Mouse (Mus musculus) heart, postnatal 0 days (tissue): ENCODE data around the gene Tcerg1l. TPM values are rescaled to one million over a fixed set of nuclear protein-coding genes. Genes with fewer than 3 reads are reported as not detected.
A peak's percentile ranks its signal among the peaks of the same experiment; 100 is the strongest.

Experiments
- ATAC-seq: fragments of 200-750 bp; cut with Nextera tagmentation; 2 replicates; pipeline ENCODE4 v1.8.0; 2017; ENCODE audit warnings: low read depth, moderate number of reproducible peaks, moderate library complexity; ENCODE audit not compliant: insufficient read depth
- DNase-seq: peaks from one replicate; pipeline ENCODE4 v3.0.0-alpha.2; 2016; ENCODE audit warnings: low spot score
- H3K27ac ChIP-seq: fragments of 300-500 bp; sonication (generic); 2 replicates; pipeline ENCODE4 v1.5.1; 2014; ENCODE audit warnings: low read depth, mild to moderate bottlenecking
- H3K27me3 ChIP-seq: fragments of 300-500 bp; sonication (generic); 2 replicates; pipeline ENCODE4 v1.6.1; 2014; ENCODE audit warnings: low read length, mixed read lengths; ENCODE audit not compliant: control insufficient read depth, insufficient read depth
- H3K36me3 ChIP-seq: fragments of 300-500 bp; sonication (generic); replicated peaks from 2 replicates; pipeline ENCODE4 v1.6.1; 2014; ENCODE audit warnings: low read length, mixed read lengths; ENCODE audit not compliant: control insufficient read depth, insufficient read depth
- H3K4me1 ChIP-seq: fragments of 300-500 bp; sonication (generic); 2 replicates; pipeline ENCODE4 v1.6.1; 2014; ENCODE audit warnings: antibody characterized with exemption; ENCODE audit not compliant: control insufficient read depth, insufficient read depth
- H3K4me2 ChIP-seq: fragments of 300-500 bp; sonication (generic); 2 replicates; pipeline ENCODE4 v1.6.1; 2014; ENCODE audit warnings: low read depth, mild to moderate bottlenecking, low read length, moderate library complexity
- H3K4me3 ChIP-seq: fragments of 300-500 bp; sonication (generic); 2 replicates; pipeline ENCODE4 v1.5.1; 2014; ENCODE audit warnings: low read depth, low read length
- H3K9ac ChIP-seq: fragments of 300-500 bp; sonication (generic); replicated peaks from 2 replicates; pipeline ENCODE4 v1.6.1; 2014; ENCODE audit warnings: low read depth, low read length, mixed read lengths
- H3K9me3 ChIP-seq: fragments of 300-500 bp; sonication (generic); replicated peaks from 2 replicates; pipeline ENCODE4 v1.6.1; 2016; ENCODE audit warnings: low read length; ENCODE audit not compliant: control insufficient read depth
- CTCF ChIP-seq: IDR thresholded peaks from 2 replicates; pipeline ENCODE4 v1.5.1; 2016; ENCODE audit warnings: antibody characterized with exemption, control low read depth, low read depth
- EP300 ChIP-seq: IDR thresholded peaks from 2 replicates; pipeline ENCODE4 v1.6.1; 2016; ENCODE audit warnings: antibody characterized with exemption, low read depth
- WGBS: fragments of 180-500 bp; shearing (Covaris S2); extraction: QIAGEN DNeasy Blood & Tissue Kit; methylation state at CpG from one replicate; pipeline ENCODE4 v1.1.7; 2014; 5-methylcytosine and 5-hydroxymethylcytosine counted together
- polyA plus RNA-seq: library from polyadenylated mRNA; unstranded; fragments of >200 nt; fragmentation: Nextera tagmentation; extraction: Ambion mirVana; gene quantifications from 2 replicates; pipeline ENCODE4 v1.2.1, GENCODE M21; 2015
- total RNA-seq: library from RNA; depleted of rRNA; stranded (reverse); fragments of >200 nt; gene quantifications from 2 replicates; pipeline ENCODE4 v1.2.3, GENCODE M21; 2014; ENCODE audit warnings: low replicate concordance; rRNA removed

Gene Tcerg1l
- total RNA-seq (not detected in 2 replicates), polyA plus RNA-seq (not detected in 2 replicates)

GRCm38 (mm10) chr7:138397485-138398181 is at the start of gene Tcerg1l:
Gene Tcerg1l, minus strand, starts transcription at chr7:138397730.
- peak within 1 kb of the TSS; percentile 48 for H3K4me2 ChIP-seq
- no peak for ATAC-seq
- H3K9ac ChIP-seq, result no peak within 1 kb of the TSS
- no peaks in the 10 kb centered on the region for H3K9me3 ChIP-seq
- no peaks in the 10 kb centered on the region; the same call in 1 of the 2 replicates for H3K4me1 ChIP-seq
- peak within 1 kb of the TSS; percentile 35 for H3K4me3 ChIP-seq
- no peak within 1 kb of the TSS for H3K27ac ChIP-seq
- WGBS, result under 1% methylated on average over 57 of the region's 76 CpGs
- no peak for DNase-seq
- H3K27me3 ChIP-seq, result peaks cover 51% of the 10 kb centered on the region
- H3K36me3 ChIP-seq, result no peaks in the 10 kb centered on the region
- no peak for TF ChIP-seq EP300
- TF ChIP-seq CTCF, result no peak

- H3K27ac ChIP-seq, result no peak overlapping the region
- no peaks in the 10 kb centered on the region for H3K4me1 ChIP-seq
- no peak overlapping the region for H3K4me3 ChIP-seq
- H3K27me3 ChIP-seq, result no peaks in the 10 kb centered on the region
- no peak overlapping the region for H3K4me2 ChIP-seq
- DNase-seq (no peak), ATAC-seq (no peak)
- no peaks in the 10 kb centered on the region for H3K36me3 ChIP-seq
- WGBS, result 57% methylated on average over 4 of the region's 4 CpGs
- H3K9me3 ChIP-seq, result no peaks in the 10 kb centered on the region
- H3K9ac ChIP-seq, result no peak overlapping the region
- TF ChIP-seq EP300, result no peak
- TF ChIP-seq CTCF, result no peak
Observed at GRCm38 (mm10) chr7:138442096-138442495, 44.6 kb upstream of the Tcerg1l start.

GRCm38 (mm10) chr7:138432541-138432940 is 35.0 kb upstream of the Tcerg1l start:
- TF ChIP-seq EP300, result no peak
- TF ChIP-seq CTCF, result no peak
- Histone ChIP-seq H3K9me3 (no peaks in the 10 kb centered on the region), H3K27me3 (no peaks in the 10 kb centered on the region), H3K4me1 (no peaks in the 10 kb centered on the region), H3K27ac (no peak overlapping the region), H3K4me2 (no peak overlapping the region), H3K36me3 (no peaks in the 10 kb centered on the region), H3K9ac (no peak overlapping the region), H3K4me3 (no peak overlapping the region)
- DNase-seq, result no peak
- WGBS, result 49% methylated on average over 4 of the region's 4 CpGs
- no peak for ATAC-seq

- H3K9me3 ChIP-seq, result no peaks in the 10 kb centered on the region
- H3K4me1 ChIP-seq, result no peaks in the 10 kb centered on the region
- no peak overlapping the region for H3K4me2 ChIP-seq
- H3K27me3 ChIP-seq, result no peaks in the 10 kb centered on the region
- H3K36me3 ChIP-seq, result no peaks in the 10 kb centered on the region
- TF ChIP-seq EP300 (no peak), CTCF (no peak)
- no peak for ATAC-seq
- DNase-seq, result no peak
- H3K9ac ChIP-seq, result no peak overlapping the region
- H3K27ac ChIP-seq, result no peak overlapping the region
- no peak overlapping the region for H3K4me3 ChIP-seq
Observed at GRCm38 (mm10) chr7:138431456-138431855, 33.9 kb upstream of the Tcerg1l start.

GRCm38 (mm10) chr7:138429916-138430315 is 32.4 kb upstream of the Tcerg1l start:
- TF ChIP-seq EP300 (no peak), CTCF (no peak)
- ATAC-seq, result no peak
- no peaks in the 10 kb centered on the region for H3K9me3 ChIP-seq
- H3K4me1 ChIP-seq, result no peaks in the 10 kb centered on the region
- no peak overlapping the region for H3K4me3 ChIP-seq
- no peak overlapping the region for H3K4me2 ChIP-seq
- H3K9ac ChIP-seq, result no peak overlapping the region
- no peaks in the 10 kb centered on the region for H3K27me3 ChIP-seq
- no peak for DNase-seq
- no peaks in the 10 kb centered on the region for H3K36me3 ChIP-seq
- no peak overlapping the region for H3K27ac ChIP-seq
- 54% methylated on average over 7 of the region's 7 CpGs for WGBS

DNA sequence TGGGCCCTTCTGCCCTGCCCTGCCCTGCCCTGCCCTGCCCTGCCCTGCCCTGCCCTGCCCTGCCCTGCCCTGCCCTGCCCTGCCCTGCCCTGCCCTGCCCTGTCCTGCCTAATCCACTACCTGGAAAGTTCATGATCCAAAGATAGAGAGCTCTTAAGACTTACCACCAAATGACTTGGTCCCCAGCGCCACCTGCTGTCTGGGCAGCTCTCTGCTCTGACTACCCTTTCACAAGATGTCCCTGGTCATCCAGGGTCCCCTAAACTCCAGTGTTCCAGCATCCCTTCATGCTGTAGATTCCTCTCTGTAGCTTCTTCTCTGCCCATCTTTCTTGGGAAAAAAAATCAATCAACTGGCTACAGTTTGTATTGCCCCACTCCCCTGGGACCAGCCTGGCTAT is 31.3 kb upstream of the Tcerg1l start:
- 38% methylated on average over 1 of the region's 1 CpGs for whole genome bisulfite sequencing
- H3K4me1 ChIP-seq, result no peaks in the 10 kb centered on the region
- no peak for ATAC-seq
- no peak overlapping the region for H3K4me3 ChIP-seq
- no peaks in the 10 kb centered on the region for H3K9me3 ChIP-seq
- peak; percentile 22 for TF ChIP-seq CTCF
- TF ChIP-seq EP300, result no peak
- H3K27me3 ChIP-seq, result no peaks in the 10 kb centered on the region
- no peak overlapping the region for H3K4me2 ChIP-seq
- no peak for DNase-seq
- no peak overlapping the region for H3K9ac ChIP-seq
- no peaks in the 10 kb centered on the region for H3K36me3 ChIP-seq
- H3K27ac ChIP-seq, result no peak overlapping the region
